Mouse (Mus musculus): ENCODE data around the gene Klhl18. TPM values are rescaled to one million over a fixed set of nuclear protein-coding genes. Genes with fewer than 3 reads are reported as not detected.
A peak's percentile ranks its signal among the peaks of the same experiment; 100 is the strongest.
"Not testable (repeated sequence)": the region's sequence is repeated elsewhere in the genome, so short reads cannot be mapped to it uniquely, and the experiment has no call there.

The Klhl18 gene
- total RNA-seq, 2 experiments from 2014 or later = 22.0 to 25.4 TPM

DNA sequence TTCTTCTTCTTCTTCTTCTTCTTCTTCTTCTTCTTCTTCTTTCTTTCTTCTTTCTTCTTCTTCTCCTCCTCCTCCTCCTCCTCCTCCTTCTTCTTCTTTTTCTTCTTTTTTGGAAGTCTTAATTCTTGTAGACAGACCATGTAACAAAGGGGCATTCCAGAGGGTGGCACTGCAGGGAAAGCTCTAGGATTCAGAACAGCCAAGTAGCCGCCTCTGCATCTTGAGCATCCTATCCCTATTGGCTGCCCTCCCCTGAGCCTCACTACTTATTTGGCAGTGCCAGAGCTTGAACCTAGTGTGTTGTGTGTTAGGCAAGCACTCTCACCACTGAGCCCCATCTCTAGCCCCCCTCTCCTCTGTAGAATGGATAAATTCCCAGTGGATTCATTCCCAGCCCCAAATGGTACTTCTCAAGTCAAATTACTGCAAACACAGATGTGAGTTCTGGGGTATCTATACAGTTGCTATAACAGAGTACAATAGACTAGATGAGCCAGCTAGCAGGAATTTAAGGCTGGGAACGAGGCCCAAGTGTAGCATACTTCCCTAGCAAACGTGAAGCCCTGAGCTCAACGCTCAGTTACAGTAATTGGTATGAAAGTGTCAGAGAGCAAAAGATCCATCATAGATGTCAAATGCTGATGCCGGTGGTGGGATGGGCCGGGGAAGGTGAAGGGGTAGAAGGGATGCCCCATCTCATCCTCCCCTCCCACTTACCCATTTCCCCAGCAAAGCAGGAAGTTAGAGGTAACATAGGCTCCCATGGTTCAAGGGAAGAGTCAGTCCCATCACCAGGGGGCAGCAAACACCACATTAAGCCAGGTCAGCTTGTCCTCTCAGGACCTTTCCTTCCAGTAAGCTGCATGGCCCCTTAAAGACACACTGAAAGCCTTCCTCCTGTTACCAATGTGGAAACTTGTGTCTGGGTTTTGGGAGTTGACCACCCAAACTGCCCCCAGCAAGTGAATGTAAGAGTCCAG, 65.3 kb downstream of the Klhl18 start:
- TF ChIP-seq CTCF (conservative IDR thresholded peaks at IDR 0.05) = peak; percentile 85
- H3K4me3 ChIP-seq = no peak overlapping the region
- DNase-seq (ENCODE audit: low spot score in 2 of 2) = peak; percentile 74 to 82
- H3K27ac ChIP-seq = no peak overlapping the region

DNA sequence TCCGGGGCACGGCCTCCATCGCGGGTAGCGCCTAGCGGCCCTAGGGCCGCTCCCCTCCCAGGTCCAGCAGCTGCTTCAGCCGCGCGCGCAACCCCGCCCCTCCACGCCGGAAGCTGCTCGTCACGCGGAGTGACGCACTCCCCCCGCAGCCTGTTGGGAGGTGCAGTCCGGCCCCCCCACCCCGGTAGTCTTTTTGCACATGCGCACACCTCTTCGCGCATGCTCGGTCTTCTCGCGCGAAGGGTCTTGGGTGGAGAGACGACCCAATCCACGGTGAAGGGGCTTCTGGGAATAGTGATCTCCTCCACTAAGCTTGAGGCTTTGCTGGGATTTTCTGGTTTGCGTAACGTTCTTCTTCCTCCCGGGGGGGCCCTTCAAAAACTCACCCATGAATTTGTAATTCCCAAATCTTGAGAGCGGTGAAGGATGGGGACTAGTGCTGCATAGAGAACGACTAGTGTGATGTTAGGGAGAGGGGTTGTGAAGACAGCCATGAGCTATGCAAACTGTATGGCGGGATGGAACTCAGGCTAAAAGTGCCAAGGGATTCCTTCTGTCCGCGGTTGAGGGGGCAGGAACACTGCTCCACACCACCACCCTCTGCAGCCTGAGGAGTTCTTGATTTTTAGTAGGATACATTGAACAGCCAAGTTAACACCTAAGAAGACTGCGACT, 68.3 kb downstream of the Klhl18 start, which contains the start of gene Ptpn23:
Ptpn23 (minus strand) TSS at position 115 of the 675 bp plus-strand sequence.
- Histone ChIP-seq H3K27ac (peak within 1 kb of the TSS; percentile 94), H3K4me3 (peak within 1 kb of the TSS; percentile 71)
- TF ChIP-seq CTCF (conservative IDR thresholded peaks at IDR 0.05) = no peak
- peak; percentile 94 to 96 for DNase-seq (ENCODE audit: low spot score in 2 of 2)

DNA sequence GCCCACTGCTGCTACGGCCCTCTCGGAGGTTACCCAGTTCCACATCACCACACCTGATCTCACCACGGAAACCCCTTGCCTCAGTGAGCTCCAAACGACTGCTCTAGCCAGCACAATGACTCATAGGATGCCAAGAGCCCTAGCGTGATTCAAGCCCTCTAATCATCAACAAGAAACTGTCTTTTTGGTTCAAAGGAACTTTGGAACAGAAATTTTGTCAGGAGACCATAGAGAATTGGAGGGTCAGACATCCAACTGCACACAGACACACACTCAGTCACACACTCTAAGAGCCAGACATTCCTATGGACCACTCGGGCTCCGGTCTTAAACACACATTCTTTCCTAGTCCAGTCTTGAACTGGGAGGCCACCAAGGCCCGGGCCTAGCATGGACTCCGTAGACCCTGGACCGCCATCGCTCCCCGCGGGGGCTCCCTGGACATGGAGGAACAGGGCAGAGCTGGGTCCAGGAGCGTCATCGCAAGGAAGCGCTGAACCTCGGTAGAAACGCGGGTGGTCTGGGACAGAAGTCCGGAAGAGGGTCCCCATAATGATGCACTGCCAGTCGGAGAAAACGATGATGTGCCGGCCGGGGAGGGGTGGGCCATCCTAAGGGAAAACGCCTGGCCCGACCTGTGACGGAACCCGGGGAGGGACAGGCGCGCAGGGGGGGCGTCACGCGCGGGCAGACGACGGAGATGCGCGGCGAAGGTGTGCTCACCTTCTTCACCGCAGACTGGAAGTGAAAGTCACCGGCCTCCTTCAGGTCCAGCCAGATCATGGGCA, 69.0 kb downstream of the Klhl18 start:
- TF ChIP-seq CTCF (conservative IDR thresholded peaks at IDR 0.05) = no peak
- Histone ChIP-seq H3K27ac (peak overlapping the region; percentile 90), H3K4me3 (peak overlapping the region; percentile 71)
- peak in 1 of 2 experiments; percentile 35 for DNase-seq (ENCODE audit: low spot score in 2 of 2)

DNA sequence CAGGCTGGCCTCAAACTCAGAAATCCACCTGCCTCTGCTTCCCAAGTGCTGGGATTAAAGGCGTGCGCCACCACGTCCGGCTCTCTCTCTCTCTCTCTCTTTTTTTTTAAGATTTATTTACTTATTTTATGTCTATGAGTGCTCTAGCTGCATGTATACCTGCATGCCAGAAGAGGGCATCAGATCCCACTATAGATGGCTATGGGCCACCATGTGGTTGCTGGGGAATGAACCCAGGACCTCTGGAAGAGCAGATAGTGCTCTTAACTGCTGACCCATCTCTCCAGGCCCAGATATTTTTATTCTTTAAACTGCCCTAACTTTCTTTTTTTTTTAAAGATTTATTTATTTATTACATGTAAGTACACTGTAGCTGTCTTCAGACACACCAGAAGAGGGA, 73.3 kb downstream of the Klhl18 start:
- H3K27ac ChIP-seq; DNase-seq (ENCODE audit: low spot score in 2 of 2); H3K4me3 ChIP-seq: not testable (repeated sequence)
- peak; percentile 46 for TF ChIP-seq CTCF (conservative IDR thresholded peaks at IDR 0.05)

DNA sequence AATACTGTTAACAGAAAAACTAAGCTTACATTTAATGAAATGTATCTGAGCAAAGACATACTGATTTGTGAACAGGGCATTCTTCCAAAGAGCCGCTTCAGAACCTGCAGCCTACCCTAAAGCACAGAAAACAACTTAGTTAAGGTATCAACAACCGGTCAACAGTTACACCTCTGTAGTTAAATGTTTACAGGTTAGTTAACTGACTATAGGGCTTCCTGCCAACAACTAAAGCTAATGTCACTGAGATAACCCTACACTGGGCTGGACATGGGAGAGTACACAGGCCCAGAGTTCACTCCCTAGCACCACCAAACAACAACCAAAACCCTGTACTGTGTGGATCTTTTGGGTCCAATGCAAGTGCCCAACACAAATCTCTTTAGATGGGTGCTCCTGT, 73.8 kb downstream of the Klhl18 start:
- H3K27ac ChIP-seq = no peak overlapping the region
- TF ChIP-seq CTCF (conservative IDR thresholded peaks at IDR 0.05) = no peak
- H3K4me3 ChIP-seq = no peak overlapping the region
- DNase-seq (ENCODE audit: low spot score in 2 of 2) = no peak

DNA sequence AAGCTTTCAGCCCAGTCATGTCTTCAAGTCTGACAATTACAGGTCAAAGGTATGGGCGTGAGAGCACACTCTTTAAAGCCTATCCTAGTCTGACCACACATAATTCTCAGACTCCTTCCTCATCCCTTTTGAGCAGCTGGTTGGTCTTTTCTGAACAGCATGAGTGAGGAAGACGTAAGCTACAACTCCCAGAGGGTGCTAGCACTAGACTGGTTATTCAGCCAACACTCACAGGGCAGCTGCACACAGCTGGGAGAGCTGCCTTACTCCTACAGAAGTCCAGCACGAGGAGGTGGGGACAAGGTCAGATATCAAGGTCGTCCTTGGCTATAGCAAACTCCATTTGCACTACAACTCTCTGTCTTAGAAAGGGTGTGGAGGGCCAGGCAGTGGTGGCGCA, 75.8 kb downstream of the Klhl18 start:
- Histone ChIP-seq H3K27ac (no peak overlapping the region), H3K4me3 (no peak overlapping the region)
- TF ChIP-seq CTCF (conservative IDR thresholded peaks at IDR 0.05) = no peak
- no peak for DNase-seq (ENCODE audit: low spot score in 2 of 2)

DNA sequence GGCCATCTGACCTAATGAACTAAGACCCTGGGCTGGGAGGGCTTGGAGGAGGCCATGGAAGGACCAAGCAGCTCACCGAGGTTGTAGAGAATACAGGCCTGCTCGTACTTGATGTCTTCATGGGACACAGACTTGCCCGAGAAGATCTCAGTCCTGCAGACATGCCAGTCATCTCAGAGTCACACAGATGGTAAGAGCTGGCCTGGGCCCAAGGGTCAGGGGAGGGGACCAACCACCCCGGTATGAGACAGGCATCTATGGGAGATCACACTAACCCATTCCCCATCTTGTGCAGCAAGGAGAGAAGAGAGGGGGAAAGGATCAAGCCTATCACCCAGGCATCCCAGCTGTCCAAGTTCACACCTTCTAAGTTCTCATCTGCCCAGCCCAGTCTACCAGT, 83.2 kb downstream of the Klhl18 start:
- H3K4me3 ChIP-seq = no peak overlapping the region
- no peak overlapping the region for H3K27ac ChIP-seq
- TF ChIP-seq CTCF (conservative IDR thresholded peaks at IDR 0.05) = no peak
- no peak for DNase-seq (ENCODE audit: low spot score in 2 of 2)

DNA sequence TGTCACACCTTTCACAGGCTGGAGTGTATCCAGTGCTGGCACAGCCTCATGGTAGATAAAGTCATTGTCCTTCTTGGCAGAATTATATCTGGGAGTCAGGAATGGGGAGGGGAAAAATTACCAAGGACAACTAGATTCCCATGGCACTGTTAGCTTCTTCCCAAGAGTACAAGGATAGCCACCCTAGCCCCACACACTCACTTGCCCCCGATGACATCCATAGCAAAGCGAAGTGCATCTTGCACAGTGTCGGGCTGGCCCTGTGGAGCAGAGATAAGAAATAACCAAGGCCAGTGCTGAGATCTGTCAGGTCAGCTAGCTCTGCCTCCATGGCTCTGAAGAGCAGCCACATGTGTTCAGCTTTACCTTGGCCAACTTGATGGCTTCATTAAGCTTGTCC, 85.7 kb downstream of the Klhl18 start:
- no peak for DNase-seq (ENCODE audit: low spot score in 2 of 2)
- Histone ChIP-seq H3K27ac (no peak overlapping the region), H3K4me3 (no peak overlapping the region)
- no peak for TF ChIP-seq CTCF (conservative IDR thresholded peaks at IDR 0.05)

DNA sequence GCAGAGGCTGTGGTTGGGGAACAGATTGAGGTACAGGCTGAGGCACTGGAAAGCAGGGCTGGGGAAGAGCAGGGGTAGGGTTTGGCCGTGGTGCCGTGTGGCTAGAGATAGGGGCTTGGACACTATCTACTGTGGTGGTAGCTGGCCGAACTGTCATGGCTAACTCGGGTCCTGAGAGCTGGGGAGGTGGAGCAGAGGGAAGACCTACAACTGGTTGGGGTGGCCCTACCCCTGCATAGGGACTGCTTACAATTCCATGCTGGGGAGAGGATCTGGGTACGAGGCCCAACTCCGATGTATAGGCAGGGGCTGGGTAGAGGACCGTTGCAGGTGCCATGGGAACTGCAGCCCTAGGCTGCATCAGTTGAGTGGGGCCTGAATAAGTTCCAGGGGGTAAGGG, 88.5 kb downstream of the Klhl18 start:
- TF ChIP-seq CTCF (conservative IDR thresholded peaks at IDR 0.05) = no peak
- no peak overlapping the region for H3K4me3 ChIP-seq
- no peak for DNase-seq (ENCODE audit: low spot score in 2 of 2)

DNA sequence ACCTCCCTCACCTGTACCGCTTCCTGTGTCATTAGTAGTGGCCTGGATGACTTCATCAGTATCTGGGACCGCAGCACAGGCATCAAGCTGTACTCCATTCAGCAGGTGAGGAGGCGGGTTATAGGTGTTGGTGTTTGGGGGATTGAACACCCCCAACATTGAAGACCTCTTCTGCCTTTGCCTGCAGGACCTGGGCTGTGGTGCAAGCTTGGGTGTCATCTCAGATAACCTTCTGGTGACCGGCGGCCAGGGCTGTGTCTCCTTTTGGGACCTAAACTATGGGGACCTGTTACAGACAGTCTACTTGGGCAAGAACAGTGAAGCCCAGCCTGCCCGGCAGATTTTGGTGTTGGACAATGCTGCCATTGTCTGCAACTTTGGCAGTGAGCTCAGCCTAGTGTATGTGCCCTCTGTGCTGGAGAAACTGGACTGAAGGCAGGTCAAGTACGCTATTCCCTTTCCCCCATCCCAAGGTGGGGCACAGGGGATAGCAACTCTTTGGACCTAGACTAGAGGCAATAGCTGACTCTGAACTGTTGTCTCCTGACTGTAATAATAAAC, 92.0 kb downstream of the Klhl18 start:
- no peak for DNase-seq (ENCODE audit: low spot score in 2 of 2)
- TF ChIP-seq CTCF (conservative IDR thresholded peaks at IDR 0.05) = no peak
- Histone ChIP-seq H3K4me3 (no peak overlapping the region), H3K27ac (peak overlapping the region; percentile 55; the same call in 1 of the 2 replicates)

More for the DNA sequence above, 88.5 kb downstream of the Klhl18 start:
- no peak overlapping the region for H3K27ac ChIP-seq

DNA sequence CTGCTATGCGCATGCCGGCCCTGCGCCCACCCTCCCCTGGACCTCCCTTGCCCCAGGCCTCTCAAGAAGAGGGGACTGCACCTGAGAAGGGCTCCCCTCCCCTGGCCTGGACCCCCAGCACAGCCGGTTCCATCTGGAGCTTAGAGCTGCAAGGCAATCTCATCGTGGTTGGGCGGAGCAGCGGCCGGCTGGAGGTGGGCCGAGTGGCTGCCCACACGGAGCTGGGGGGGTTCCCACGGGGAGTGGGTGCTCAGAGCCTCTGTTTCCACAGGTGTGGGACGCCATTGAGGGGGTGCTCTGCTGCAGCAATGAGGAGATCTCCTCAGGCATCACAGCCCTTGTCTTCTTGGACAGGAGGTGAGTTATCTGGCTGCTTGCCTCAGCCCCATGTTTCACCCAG, 95.2 kb downstream of the Klhl18 start:
- TF ChIP-seq CTCF (conservative IDR thresholded peaks at IDR 0.05) = no peak
- no peak overlapping the region for H3K4me3 ChIP-seq
- no peak for DNase-seq (ENCODE audit: low spot score in 2 of 2)
- no peak overlapping the region for H3K27ac ChIP-seq

DNA sequence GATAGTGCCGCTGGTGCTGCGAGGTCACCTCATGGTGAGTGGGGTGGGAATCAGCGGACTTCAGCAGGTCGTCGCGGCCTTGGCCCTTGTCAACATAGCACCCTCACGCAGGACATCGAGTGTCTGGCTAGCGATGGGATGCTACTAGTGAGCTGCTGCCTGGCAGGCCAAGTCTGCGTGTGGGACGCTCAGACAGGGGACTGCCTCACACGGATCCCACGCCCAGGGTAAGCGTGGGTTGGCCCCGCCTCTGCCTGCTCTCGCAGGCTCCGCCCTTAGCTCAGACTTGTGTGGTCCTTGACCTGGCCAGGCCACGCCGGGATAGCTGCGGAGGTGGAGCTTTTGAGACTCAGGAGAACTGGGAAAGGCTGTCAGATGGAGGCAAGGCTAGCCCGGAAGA, 95.8 kb downstream of the Klhl18 start:
- H3K27ac ChIP-seq = no peak overlapping the region
- DNase-seq (ENCODE audit: low spot score in 2 of 2) = no peak
- no peak for TF ChIP-seq CTCF (conservative IDR thresholded peaks at IDR 0.05)
- H3K4me3 ChIP-seq = no peak overlapping the region

All from layer of hippocampus, adult 2 months (tissue).